Mouse (Mus musculus) layer of hippocampus, adult 18-20 months (tissue): ENCODE data around the gene Rpl3l. TPM values are rescaled to one million over a fixed set of nuclear protein-coding genes. Genes with fewer than 3 reads are reported as not detected.

Experiments
- DNase-seq, 2 experiments: peaks; one replicate each; pipeline ENCODE4 v3.0.0; 2022; ENCODE audit warnings: low spot score in 2 of 2
- total RNA-seq, 2 experiments: library from RNA; stranded (reverse); gene quantifications; 2 replicates each; pipeline ENCODE4 v1.2.3; 2021

Gene Rpl3l
- total RNA-seq, 2 experiments from 2014 or later, result 0.27 to 0.43 TPM

- DNase-seq, result no peak
These were observed 12.3 kb downstream of the Rpl3l start for GRCm38 (mm10) chr17:24739926-24740325.

- no peak for DNase-seq
These were observed 14.7 kb downstream of the Rpl3l start for GRCm38 (mm10) chr17:24742307-24742706.

GRCm38 (mm10) chr17:24743896-24744295, 16.3 kb downstream of the Rpl3l start:
- no peak for DNase-seq

- no peak for DNase-seq
These were observed 16.8 kb downstream of the Rpl3l start for GRCm38 (mm10) chr17:24744381-24744780.

- peak; percentile 73 to 93 for DNase-seq
These were observed 18.2 kb downstream of the Rpl3l start for GRCm38 (mm10) chr17:24745526-24746497.

GRCm38 (mm10) chr17:24746986-24747385, 19.4 kb downstream of the Rpl3l start:
- DNase-seq, result no peak

GRCm38 (mm10) chr17:24751528-24751927, 23.9 kb downstream of the Rpl3l start:
- no peak for DNase-seq

GRCm38 (mm10) chr17:24752415-24753394, 25.1 kb downstream of the Rpl3l start, which contains the start of gene Hs3st6:
Gene Hs3st6 (plus strand): TSS chr17:24752988.
- no peak for DNase-seq

GRCm38 (mm10) chr17:24757394-24757793, 29.8 kb downstream of the Rpl3l start:
- DNase-seq, result no peak

GRCm38 (mm10) chr17:24761121-24761520, 33.5 kb downstream of the Rpl3l start:
- no peak for DNase-seq

GRCm38 (mm10) chr17:24765016-24765905, 37.6 kb downstream of the Rpl3l start:
- DNase-seq, result no peak

- DNase-seq, result no peak
These were observed 38.8 kb downstream of the Rpl3l start for GRCm38 (mm10) chr17:24766266-24766875.

GRCm38 (mm10) chr17:24769146-24769545, 41.5 kb downstream of the Rpl3l start:
- no peak for DNase-seq

GRCm38 (mm10) chr17:24773241-24773640, 45.6 kb downstream of the Rpl3l start:
- DNase-seq, result no peak

GRCm38 (mm10) chr17:24775173-24775572, 47.6 kb downstream of the Rpl3l start:
- DNase-seq, result no peak

GRCm38 (mm10) chr17:24777073-24777472, 49.5 kb downstream of the Rpl3l start:
- no peak for DNase-seq

GRCm38 (mm10) chr17:24780821-24781220, 53.2 kb downstream of the Rpl3l start:
- DNase-seq, result no peak
